Mouse (Mus musculus): ENCODE data around the gene Orc3. TPM values are rescaled to one million over a fixed set of nuclear protein-coding genes. Genes with fewer than 3 reads are reported as not detected.

The Orc3 gene
- polyA plus RNA-seq, 1 experiment from 2014 or later: 71.9 TPM

- under 1% methylated on average over 46 of the region's 53 CpGs for WGBS
Observed at GRCm38 (mm10) chr4:34550748-34551097, 64.0 kb downstream of the Orc3 start, which contains the start of gene Akirin2. Akirin2 (plus strand) TSS chr4:34550937.

GRCm38 (mm10) chr4:34549981-34550747 is 64.6 kb downstream of the Orc3 start:
- Histone ChIP-seq H3K27ac (peak overlapping the region; percentile 96), H3K4me3 (replicated peaks) (peak overlapping the region; percentile 97), H3K36me3 (no peaks in the 10 kb centered on the region), H3K9me3 (no peaks in the 10 kb centered on the region), H3K4me2 (peak overlapping the region; percentile 70), H3K9ac (peak overlapping the region; percentile 97), H3K4me1 (no peaks in the 10 kb centered on the region; the same call in 1 of the 2 replicates), H3K27me3 (replicated peaks) (no peaks in the 10 kb centered on the region)
- peak; percentile 94 for ATAC-seq (ENCODE audit: insufficient read depth, low FRiP score, low read depth)
- 2% methylated on average over 38 of the region's 38 CpGs for WGBS

More at GRCm38 (mm10) chr4:34550748-34551097, 64.0 kb downstream of the Orc3 start, which contains the start of gene Akirin2:
- Histone ChIP-seq H3K4me3 (replicated peaks) (peak within 1 kb of the TSS; percentile 97), H3K27me3 (replicated peaks) (no peaks in the 10 kb centered on the region), H3K27ac (peak within 1 kb of the TSS; percentile 96), H3K9me3 (no peaks in the 10 kb centered on the region), H3K36me3 (no peaks in the 10 kb centered on the region), H3K4me1 (no peaks in the 10 kb centered on the region; the same call in 1 of the 2 replicates), H3K9ac (peak within 1 kb of the TSS; percentile 97), H3K4me2 (peak within 1 kb of the TSS; percentile 70)
- ATAC-seq (ENCODE audit: insufficient read depth, low FRiP score, low read depth): peak; percentile 68

GRCm38 (mm10) chr4:34529941-34530340 is 84.8 kb downstream of the Orc3 start:
- Histone ChIP-seq H3K9ac (no peak overlapping the region), H3K27ac (no peak overlapping the region), H3K4me2 (no peak overlapping the region), H3K4me1 (no peaks in the 10 kb centered on the region), H3K27me3 (replicated peaks) (no peaks in the 10 kb centered on the region), H3K9me3 (no peaks in the 10 kb centered on the region), H3K36me3 (no peaks in the 10 kb centered on the region), H3K4me3 (replicated peaks) (no peak overlapping the region)
- 80% methylated on average over 6 of the region's 6 CpGs for WGBS
- no peak for ATAC-seq (ENCODE audit: insufficient read depth, low FRiP score, low read depth)

GRCm38 (mm10) chr4:34529379-34529778 is 85.4 kb downstream of the Orc3 start:
- Histone ChIP-seq H3K4me3 (replicated peaks) (no peak overlapping the region), H3K4me1 (no peaks in the 10 kb centered on the region), H3K9ac (no peak overlapping the region), H3K9me3 (no peaks in the 10 kb centered on the region), H3K27ac (no peak overlapping the region), H3K27me3 (replicated peaks) (no peaks in the 10 kb centered on the region), H3K36me3 (no peaks in the 10 kb centered on the region), H3K4me2 (no peak overlapping the region)
- ATAC-seq (ENCODE audit: insufficient read depth, low FRiP score, low read depth): no peak
- 60% methylated on average over 4 of the region's 4 CpGs for WGBS

- Histone ChIP-seq H3K36me3 (no peaks in the 10 kb centered on the region), H3K9me3 (no peaks in the 10 kb centered on the region), H3K4me2 (no peak overlapping the region), H3K27ac (no peak overlapping the region), H3K27me3 (replicated peaks) (no peaks in the 10 kb centered on the region), H3K9ac (no peak overlapping the region), H3K4me3 (replicated peaks) (no peak overlapping the region), H3K4me1 (no peaks in the 10 kb centered on the region)
- WGBS: 87% methylated on average over 1 of the region's 1 CpGs
- ATAC-seq (ENCODE audit: insufficient read depth, low FRiP score, low read depth): no peak
Observed at GRCm38 (mm10) chr4:34528430-34529100, 86.2 kb downstream of the Orc3 start.

- no peaks in the 10 kb centered on the region for H3K27me3 ChIP-seq (replicated peaks)
- no peaks in the 10 kb centered on the region for H3K36me3 ChIP-seq
- no peak overlapping the region for H3K27ac ChIP-seq
- no peak overlapping the region for H3K4me2 ChIP-seq
- no peak for ATAC-seq (ENCODE audit: insufficient read depth, low FRiP score, low read depth)
- no peak overlapping the region for H3K9ac ChIP-seq
- no peaks in the 10 kb centered on the region for H3K4me1 ChIP-seq
- H3K9me3 ChIP-seq: no peaks in the 10 kb centered on the region
- H3K4me3 ChIP-seq (replicated peaks): no peak overlapping the region
- WGBS: 83% methylated on average over 3 of the region's 3 CpGs
Observed at GRCm38 (mm10) chr4:34526771-34527170, 88.0 kb downstream of the Orc3 start.

- Histone ChIP-seq H3K4me3 (replicated peaks) (no peak overlapping the region), H3K36me3 (no peaks in the 10 kb centered on the region), H3K9ac (no peak overlapping the region), H3K4me1 (no peaks in the 10 kb centered on the region), H3K9me3 (no peaks in the 10 kb centered on the region), H3K4me2 (no peak overlapping the region), H3K27ac (no peak overlapping the region), H3K27me3 (replicated peaks) (no peaks in the 10 kb centered on the region)
- ATAC-seq (ENCODE audit: insufficient read depth, low FRiP score, low read depth): no peak
- WGBS: 92% methylated on average over 4 of the region's 4 CpGs
Observed at GRCm38 (mm10) chr4:34523586-34523985, 91.2 kb downstream of the Orc3 start.

- H3K27ac ChIP-seq: no peak overlapping the region
- no peak overlapping the region for H3K4me2 ChIP-seq
- H3K27me3 ChIP-seq (replicated peaks): no peaks in the 10 kb centered on the region
- H3K36me3 ChIP-seq: no peaks in the 10 kb centered on the region
- H3K4me3 ChIP-seq (replicated peaks): no peak overlapping the region
- no peaks in the 10 kb centered on the region for H3K4me1 ChIP-seq
- ATAC-seq (ENCODE audit: insufficient read depth, low FRiP score, low read depth): no peak
- 72% methylated on average over 3 of the region's 3 CpGs for WGBS
- no peaks in the 10 kb centered on the region for H3K9me3 ChIP-seq
- no peak overlapping the region for H3K9ac ChIP-seq
Observed at GRCm38 (mm10) chr4:34522846-34523245, 91.9 kb downstream of the Orc3 start.

Other genes starting within 250 kb of the Orc3 start
- gene Akirin2, start 64.0 kb downstream of the Orc3 start, polyA plus RNA-seq (2015; fragmentation: Nextera tagmentation; extraction: Ambion mirVana): 55.4 and 57.9 TPM in 2 replicates
- 66.1 and 68.9 TPM in 2 replicates for gene Rars2, start within 50 bp of the Orc3 start, polyA plus RNA-seq (2015; fragmentation: Nextera tagmentation; extraction: Ambion mirVana)
- 64.0 and 64.7 TPM in 2 replicates for gene Slc35a1, start 72.5 kb upstream of the Orc3 start, polyA plus RNA-seq (2015; fragmentation: Nextera tagmentation; extraction: Ambion mirVana)
- 0.27 and 0.31 TPM in 2 replicates for gene Cfap206, start 115.3 kb upstream of the Orc3 start, polyA plus RNA-seq (2015; fragmentation: Nextera tagmentation; extraction: Ambion mirVana)
- gene Gm136, start 141.3 kb upstream of the Orc3 start, polyA plus RNA-seq (2015; fragmentation: Nextera tagmentation; extraction: Ambion mirVana): not detected in 2 replicates
- 41.1 and 43.0 TPM in 2 replicates for gene Smim8, start 163.5 kb upstream of the Orc3 start, polyA plus RNA-seq (2015; fragmentation: Nextera tagmentation; extraction: Ambion mirVana)

Data from stomach, embryonic 15.5 days (tissue).